Mouse (Mus musculus) adrenal gland, postnatal 4 days (tissue): ENCODE measurements around the gene Slc7a6. TPM values are rescaled to one million over a fixed set of nuclear protein-coding genes. Genes with fewer than 3 reads are reported as not detected.

ENCODE experiments used
- total RNA-seq, 2 experiments: library from RNA; stranded (reverse); gene quantifications; 2 replicates each; pipeline ENCODE4 v1.2.3; 2021

The Slc7a6 gene
- total RNA-seq, 2 experiments from 2014 or later, result 21.0 to 25.3 TPM

Other genes starting within 250 kb of the Slc7a6 start
- gene Ctrl, start 235.0 kb upstream of the Slc7a6 start, total RNA-seq, result 10 to 100 TPM in 1 of 2 experiments, not detected in 1; 98.9 TPM
- 10 to 100 TPM; 76.8 to 84.8 TPM for gene Psmb10, start 230.4 kb upstream of the Slc7a6 start, total RNA-seq
- gene Lcat, start 225.5 kb upstream of the Slc7a6 start, total RNA-seq, result 10 to 100 TPM in 1 of 2 experiments, 1 to 10 TPM in 1; 2.1 to 33.5 TPM
- 10 to 100 TPM; 30.9 to 40.2 TPM for gene Slc12a4, start 202.8 kb upstream of the Slc7a6 start, total RNA-seq
- gene Dpep3, start 189.4 kb upstream of the Slc7a6 start, total RNA-seq, result not detected
- 10 to 100 TPM; 15.0 to 15.3 TPM for gene Dus2, start 177.5 kb upstream of the Slc7a6 start, total RNA-seq
- not detected for gene Dpep2nb, start 162.9 kb upstream of the Slc7a6 start, total RNA-seq
- 10 to 100 TPM; 15.4 to 16.2 TPM for gene Ddx28, start 157.0 kb upstream of the Slc7a6 start, total RNA-seq
- gene Nfatc3, start 110.0 kb upstream of the Slc7a6 start, total RNA-seq, result 10 to 100 TPM; 52.0 to 52.7 TPM
- 1 to 10 TPM; 7.2 to 8.8 TPM for gene Esrp2, start 31.9 kb upstream of the Slc7a6 start, total RNA-seq
- gene Pla2g15, start 18.5 kb upstream of the Slc7a6 start, total RNA-seq, result 10 to 100 TPM; 17.3 to 17.6 TPM
- 10 to 100 TPM; 34.1 to 38.0 TPM for gene Slc7a6os, start 42.1 kb downstream of the Slc7a6 start, total RNA-seq
- gene Prmt7, start 42.1 kb downstream of the Slc7a6 start, total RNA-seq, result 10 to 100 TPM; 28.2 to 29.8 TPM
- 10 to 100 TPM; 16.4 to 17.0 TPM for gene Smpd3, start 169.1 kb downstream of the Slc7a6 start, total RNA-seq
- 10 to 100 TPM; 19.0 to 19.4 TPM for gene Zfp90, start 246.5 kb downstream of the Slc7a6 start, total RNA-seq